Mouse (Mus musculus) G1E (cell line): Measurements from ENCODE around the gene Ptprg. TPM values are rescaled to one million over a fixed set of nuclear protein-coding genes. Genes with fewer than 3 reads are reported as not detected.

Experiments
- ATAC-seq: 2 replicates; pipeline ENCODE4 v1.8.0; 2016; ENCODE audit warnings: mild to moderate bottlenecking; ENCODE audit not compliant: insufficient number of reproducible peaks, poor library complexity, low FRiP score, severe bottlenecking; ENCODE audit errors: extremely low read depth
- DNase-seq: peaks from one replicate; pipeline ENCODE4 v3.0.0; 2012; ENCODE audit warnings: low spot score
- H3K27me3 ChIP-seq: 2 replicates; pipeline ENCODE4 v1.6.1; 2012; ENCODE audit warnings: mild to moderate bottlenecking, low read length, inconsistent platforms; ENCODE audit not compliant: insufficient read depth
- H3K36me3 ChIP-seq: replicated peaks from 2 replicates; pipeline ENCODE3; 2012; ENCODE audit warnings: mild to moderate bottlenecking, inconsistent platforms
- H3K4me1 ChIP-seq: 2 replicates; pipeline ENCODE4 v1.6.1; 2012; ENCODE audit warnings: low read depth, low read length, inconsistent platforms, mixed read lengths; ENCODE audit not compliant: insufficient read depth
- H3K4me3 ChIP-seq: 2 replicates; pipeline ENCODE4 v1.5.1; 2012; ENCODE audit warnings: low read depth, mild to moderate bottlenecking, inconsistent platforms, low read length, moderate library complexity, mixed read lengths
- H3K9me3 ChIP-seq: replicated peaks from 2 replicates; pipeline ENCODE4 v1.6.1; 2012; ENCODE audit warnings: inconsistent platforms
- CTCF ChIP-seq: IDR thresholded peaks from 2 replicates; pipeline ENCODE4 v1.5.1; 2012; ENCODE audit warnings: low read depth, low read length, inconsistent platforms, mixed read lengths
- GATA1 ChIP-seq: IDR thresholded peaks from 2 replicates; pipeline ENCODE4 v1.6.1; 2012; ENCODE audit warnings: borderline replicate concordance, low read length, inconsistent platforms, mixed read lengths
- GATA2 ChIP-seq: IDR thresholded peaks from 2 replicates; pipeline ENCODE4 v1.6.1; 2012; ENCODE audit warnings: low read depth, low read length, inconsistent platforms, borderline replicate concordance
- POLR2AphosphoS5 ChIP-seq: IDR thresholded peaks from 2 replicates; pipeline ENCODE4 v1.6.1; 2012; ENCODE audit warnings: low read depth, low read length, inconsistent platforms; ENCODE audit not compliant: insufficient replicate concordance
- TAL1 ChIP-seq: conservative IDR thresholded peaks from 2 replicates; pipeline ENCODE4 v1.6.1; 2012; ENCODE audit warnings: low read depth, low read length, inconsistent platforms, mixed read lengths
- polyA plus RNA-seq: library from polyadenylated mRNA; stranded (reverse); fragments of >175 nt; gene quantifications from 2 replicates; pipeline ENCODE4 v1.2.3, GENCODE M21; 2012
- total RNA-seq, 2 experiments: library from RNA; stranded (forward) in 1 of 2; stranded (reverse) in 1 of 2; fragments of 200-1000 nt in 1 of 2; fragments of >200 nt in 1 of 2; fragmentation: Nextera tagmentation in 1 of 2; gene quantifications; 2 replicates each; pipeline ENCODE4 v1.2.3; 2014 to 2017

The Ptprg gene
- total and polyA plus RNA-seq, 3 experiments: 0.05 TPM; not detected in 2

GRCm38 (mm10) chr14:11536121-11536520, 17.2 kb upstream of the Ptprg start:
- no peak for TF ChIP-seq TAL1
- H3K4me1 ChIP-seq: no peaks in the 10 kb centered on the region

GRCm38 (mm10) chr14:11551892-11552291, 1.4 kb upstream of the Ptprg start:
- H3K9me3 ChIP-seq: peaks cover 42% of the 10 kb centered on the region
- no peaks in the 10 kb centered on the region for H3K27me3 ChIP-seq
- no peaks in the 10 kb centered on the region for H3K4me1 ChIP-seq
- DNase-seq (no peak), ATAC-seq (no peak)
- H3K4me3 ChIP-seq: no peak overlapping the region
- no peaks in the 10 kb centered on the region for H3K36me3 ChIP-seq
- no peak for TF ChIP-seq CTCF
- no peak for TF ChIP-seq TAL1

More at GRCm38 (mm10) chr14:11536121-11536520, 17.2 kb upstream of the Ptprg start:
- Histone ChIP-seq H3K4me3 (no peak overlapping the region), H3K36me3 (no peaks in the 10 kb centered on the region), H3K27me3 (no peaks in the 10 kb centered on the region), H3K9me3 (peaks cover 18% of the 10 kb centered on the region)
- no peak for DNase-seq
- no peak for ATAC-seq

DNA sequence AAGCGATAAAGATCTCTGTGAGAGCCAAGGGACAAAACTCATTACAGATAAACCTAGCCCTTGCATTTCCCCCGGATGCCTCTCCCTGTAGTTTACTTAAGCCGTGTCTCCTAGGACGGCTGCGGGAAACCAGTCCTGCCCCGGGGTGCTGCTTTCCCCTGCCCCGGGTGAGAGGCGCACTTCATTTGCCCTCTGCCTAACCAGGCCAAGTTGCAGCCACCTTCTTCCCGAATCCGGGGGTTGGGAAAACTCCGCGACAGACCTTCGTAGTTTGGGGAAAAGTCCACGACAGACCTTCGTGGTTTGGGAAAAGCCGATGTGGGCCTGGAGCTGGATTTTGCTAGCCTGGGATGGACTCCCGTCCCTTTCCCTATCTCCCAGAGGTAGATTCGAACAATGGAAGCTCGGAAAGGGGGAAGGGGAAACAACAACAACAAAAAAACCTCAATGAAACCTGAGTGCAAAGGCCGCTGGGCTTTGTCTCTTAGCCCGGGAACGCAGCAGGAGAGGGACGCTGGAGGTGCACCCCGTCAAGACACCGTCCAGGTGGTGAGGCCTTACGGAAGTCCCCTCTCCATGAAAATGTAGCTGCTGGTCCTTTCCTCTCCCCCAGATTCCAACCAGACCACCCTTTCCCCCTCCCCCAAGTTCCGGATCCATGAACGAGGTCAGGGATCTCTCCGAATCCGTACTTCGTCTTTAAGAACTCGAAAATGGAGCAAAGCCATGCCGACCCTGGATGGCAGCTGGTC, 635 bp upstream of the Ptprg start:
- H3K36me3 ChIP-seq: no peaks in the 10 kb centered on the region
- ATAC-seq (no peak), DNase-seq (no peak)
- H3K4me1 ChIP-seq: no peaks in the 10 kb centered on the region
- no peaks in the 10 kb centered on the region for H3K27me3 ChIP-seq
- TF ChIP-seq GATA2 (no peak), GATA1 (no peak), TAL1 (no peak), CTCF (no peak), POLR2AphosphoS5 (no peak)
- H3K4me3 ChIP-seq: no peak overlapping the region
- H3K9me3 ChIP-seq: peaks cover 42% of the 10 kb centered on the region

GRCm38 (mm10) chr14:11553679-11554305, 460 bp downstream of the Ptprg start:
- TF ChIP-seq TAL1: no peak
- TF ChIP-seq CTCF: no peak
- no peak for TF ChIP-seq POLR2AphosphoS5
- no peak for TF ChIP-seq GATA1
- TF ChIP-seq GATA2: no peak
- Histone ChIP-seq H3K4me1 (no peaks in the 10 kb centered on the region), H3K27me3 (no peaks in the 10 kb centered on the region), H3K9me3 (peaks cover 42% of the 10 kb centered on the region), H3K4me3 (no peak overlapping the region; the same call in 1 of the 2 replicates), H3K36me3 (no peaks in the 10 kb centered on the region)
- ATAC-seq (no peak), DNase-seq (no peak)

GRCm38 (mm10) chr14:11554306-11555041, 1.1 kb downstream of the Ptprg start:
- Histone ChIP-seq H3K4me1 (no peaks in the 10 kb centered on the region), H3K36me3 (no peaks in the 10 kb centered on the region), H3K9me3 (peaks cover 42% of the 10 kb centered on the region), H3K4me3 (no peak overlapping the region; the same call in 1 of the 2 replicates), H3K27me3 (no peaks in the 10 kb centered on the region)
- DNase-seq (no peak), ATAC-seq (no peak)
- TF ChIP-seq GATA2: no peak
- TF ChIP-seq POLR2AphosphoS5: no peak
- TF ChIP-seq GATA1: no peak
- no peak for TF ChIP-seq CTCF
- no peak for TF ChIP-seq TAL1

DNA sequence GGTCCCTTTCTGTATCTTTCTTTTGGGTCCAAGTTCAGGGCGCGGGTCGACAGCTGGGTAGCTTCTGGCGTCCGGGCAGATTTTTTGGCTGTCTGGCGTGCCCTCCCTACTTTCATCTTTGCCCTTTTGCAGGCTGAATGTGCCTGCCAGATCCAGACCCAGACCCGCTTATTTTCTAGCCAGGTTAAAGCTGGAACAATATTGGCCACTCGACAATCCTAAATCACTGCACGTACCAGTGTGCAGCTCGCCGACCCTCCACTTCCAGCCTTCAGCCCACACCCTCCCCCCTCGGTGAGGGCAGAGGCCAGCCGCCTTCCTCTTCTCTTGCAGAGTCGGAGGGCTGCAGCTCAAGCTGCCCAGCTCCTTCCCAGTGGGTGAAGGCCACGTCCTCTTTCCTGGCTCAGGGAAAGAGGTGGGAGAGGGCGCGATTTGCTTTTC, 1.7 kb downstream of the Ptprg start:
- H3K9me3 ChIP-seq: peaks cover 42% of the 10 kb centered on the region
- no peak overlapping the region; the same call in 1 of the 2 replicates for H3K4me3 ChIP-seq
- no peaks in the 10 kb centered on the region for H3K4me1 ChIP-seq
- ATAC-seq: no peak
- no peaks in the 10 kb centered on the region for H3K36me3 ChIP-seq
- no peak for TF ChIP-seq GATA1
- TF ChIP-seq POLR2AphosphoS5: no peak
- no peak for TF ChIP-seq GATA2
- no peak for TF ChIP-seq TAL1
- DNase-seq: no peak
- no peaks in the 10 kb centered on the region for H3K27me3 ChIP-seq
